Mouse (Mus musculus) midbrain, embryonic 10.5 days (tissue): ENCODE data around the gene Taf4. TPM values are rescaled to one million over a fixed set of nuclear protein-coding genes. Genes with fewer than 3 reads are reported as not detected.
A peak's percentile ranks its signal among the peaks of the same experiment; 100 is the strongest.

Experiments used
- DNase-seq: peaks from one replicate; pipeline ENCODE4 v3.0.0-alpha.2; 2017; ENCODE audit warnings: low spot score
- H3K27ac ChIP-seq: fragments of 300-500 bp; sonication (generic); replicated peaks from 2 replicates; pipeline ENCODE4 v1.5.1; 2016; ENCODE audit warnings: mild to moderate bottlenecking
- H3K27me3 ChIP-seq: fragments of 300-500 bp; sonication (generic); 2 replicates; pipeline ENCODE4 v1.6.1; 2016; ENCODE audit warnings: low read depth, mild to moderate bottlenecking; ENCODE audit not compliant: poor library complexity, severe bottlenecking
- H3K36me3 ChIP-seq: fragments of 300-500 bp; sonication (generic); 2 replicates; pipeline ENCODE4 v1.6.1; 2016; ENCODE audit warnings: mild to moderate bottlenecking, moderate library complexity
- H3K4me1 ChIP-seq: fragments of 300-500 bp; sonication (generic); 2 replicates; pipeline ENCODE4 v1.6.1; 2016
- H3K4me3 ChIP-seq: fragments of 300-500 bp; sonication (generic); 2 replicates; pipeline ENCODE4 v1.5.1; 2016; ENCODE audit warnings: mild to moderate bottlenecking, moderate library complexity
- H3K9me3 ChIP-seq: fragments of 300-500 bp; sonication (generic); replicated peaks from 2 replicates; pipeline ENCODE4 v1.6.1; 2016; ENCODE audit warnings: mild to moderate bottlenecking
- WGBS: fragments of 180-500 bp; shearing (Covaris S2); methylation state at CpG from one replicate; pipeline ENCODE4 v1.1.7; 2016; 5-methylcytosine and 5-hydroxymethylcytosine counted together
- polyA plus RNA-seq: library from polyadenylated mRNA; unstranded; fragments of >200 nt; fragmentation: Nextera tagmentation; extraction: Ambion mirVana; gene quantifications from 2 replicates; pipeline ENCODE4 v1.2.1, GENCODE M21; 2016

Gene Taf4
- polyA plus RNA-seq, 1 experiment from 2014 or later: 4.0 TPM

DNA sequence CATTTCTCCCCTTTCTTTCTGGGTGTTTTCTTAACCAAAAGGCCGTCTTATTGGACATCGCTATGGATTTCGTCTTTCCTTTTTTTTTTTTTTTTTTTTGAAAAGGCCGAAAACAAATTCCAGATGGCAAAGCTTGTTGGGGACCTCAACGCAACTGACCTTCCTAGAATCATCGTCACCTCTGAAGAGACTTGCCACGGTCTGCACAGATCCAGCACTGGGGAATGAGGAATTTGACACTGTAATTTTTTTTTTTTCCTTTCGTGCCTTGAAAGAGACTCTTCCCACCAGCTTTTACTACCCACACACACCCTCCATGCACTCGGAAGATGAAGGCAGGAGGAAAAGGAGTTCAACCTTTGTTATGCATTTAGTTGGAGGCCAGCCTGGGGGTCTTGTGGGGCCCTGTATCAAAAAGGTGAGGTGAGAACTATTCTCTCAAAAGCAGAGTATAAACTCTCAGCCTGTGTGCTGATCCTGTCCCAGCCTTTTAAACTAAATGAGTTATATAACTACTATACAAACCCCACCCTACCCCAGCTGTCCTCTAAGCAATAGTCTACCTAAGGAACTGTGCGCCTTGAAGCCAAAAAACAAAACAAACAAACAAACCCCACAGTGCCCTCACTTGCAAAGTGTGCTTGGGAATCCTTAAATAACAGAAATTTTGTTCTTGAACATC is 1.0 kb upstream of the Taf4 start:
- 13% methylated on average over 10 of the region's 10 CpGs for WGBS
- Histone ChIP-seq H3K27me3 (no peaks in the 10 kb centered on the region), H3K4me1 (peaks cover 41% of the 10 kb centered on the region), H3K27ac (peak overlapping the region; percentile 96), H3K36me3 (no peaks in the 10 kb centered on the region), H3K4me3 (peak overlapping the region; percentile 94), H3K9me3 (no peaks in the 10 kb centered on the region)
- DNase-seq: peak; percentile 24

GRCm38 (mm10) chr2:179976295-179976627 is 185 bp downstream of the Taf4 start:
- WGBS: 7% methylated on average over 54 of the region's 54 CpGs
- no peaks in the 10 kb centered on the region for H3K36me3 ChIP-seq
- peaks cover 53% of the 10 kb centered on the region for H3K4me1 ChIP-seq
- no peak for DNase-seq
- no peaks in the 10 kb centered on the region for H3K9me3 ChIP-seq
- H3K4me3 ChIP-seq: peak overlapping the region; percentile 94
- peak overlapping the region; percentile 96 for H3K27ac ChIP-seq
- no peaks in the 10 kb centered on the region for H3K27me3 ChIP-seq

- Histone ChIP-seq H3K27ac (peak overlapping the region; percentile 96), H3K4me3 (peak overlapping the region; percentile 94), H3K27me3 (no peaks in the 10 kb centered on the region), H3K9me3 (no peaks in the 10 kb centered on the region), H3K4me1 (peaks cover 57% of the 10 kb centered on the region), H3K36me3 (no peaks in the 10 kb centered on the region)
- DNase-seq: peak; percentile 23
- 25% methylated on average over 81 of the region's 82 CpGs for WGBS
Observed at GRCm38 (mm10) chr2:179975851-179976250, 595 bp downstream of the Taf4 start.

DNA sequence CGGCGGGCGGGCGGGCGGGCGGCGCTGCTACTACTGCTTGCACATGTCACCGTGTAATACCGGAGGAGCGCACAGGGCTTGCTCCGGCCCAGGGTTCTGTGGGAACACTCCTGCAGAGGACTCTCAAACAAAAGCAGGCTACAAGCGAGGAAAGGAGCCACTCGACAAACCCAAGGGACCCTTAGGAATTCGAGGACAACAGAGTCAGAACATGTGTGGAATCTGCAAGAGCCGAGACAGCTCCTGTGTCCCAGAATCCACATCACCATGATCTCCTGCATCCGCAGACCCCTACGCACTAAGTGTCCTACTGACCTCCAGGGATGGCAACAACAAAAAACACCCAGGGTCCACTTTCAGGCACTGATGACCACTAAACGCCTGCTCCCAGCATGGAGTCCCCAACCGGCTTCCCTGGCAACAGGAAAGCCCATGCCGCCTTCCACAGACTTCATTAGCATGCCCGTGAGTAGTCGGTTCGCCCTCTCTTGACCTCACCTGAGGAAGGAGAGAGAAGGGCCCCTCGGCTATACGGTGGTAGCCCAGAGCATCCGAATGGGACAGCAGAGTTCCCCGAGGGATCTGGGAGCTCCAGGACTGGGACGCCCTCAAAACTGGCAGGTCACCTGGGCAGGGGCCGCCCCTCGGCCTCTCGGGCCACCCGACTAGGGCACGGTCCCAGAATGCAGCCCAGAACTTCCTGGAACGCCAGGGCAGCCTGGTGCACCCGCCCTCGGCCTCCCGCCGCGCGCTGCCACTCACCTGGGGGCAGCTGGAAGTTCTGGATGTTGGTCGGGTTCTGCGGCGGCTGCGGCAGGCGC is 1.6 kb downstream of the Taf4 start:
- 4% methylated on average over 45 of the region's 45 CpGs for WGBS
- Histone ChIP-seq H3K4me3 (peak overlapping the region; percentile 94), H3K27ac (peak overlapping the region; percentile 78), H3K27me3 (no peaks in the 10 kb centered on the region), H3K9me3 (no peaks in the 10 kb centered on the region), H3K36me3 (no peaks in the 10 kb centered on the region), H3K4me1 (peaks cover 67% of the 10 kb centered on the region)
- DNase-seq: peak; percentile 41

DNA sequence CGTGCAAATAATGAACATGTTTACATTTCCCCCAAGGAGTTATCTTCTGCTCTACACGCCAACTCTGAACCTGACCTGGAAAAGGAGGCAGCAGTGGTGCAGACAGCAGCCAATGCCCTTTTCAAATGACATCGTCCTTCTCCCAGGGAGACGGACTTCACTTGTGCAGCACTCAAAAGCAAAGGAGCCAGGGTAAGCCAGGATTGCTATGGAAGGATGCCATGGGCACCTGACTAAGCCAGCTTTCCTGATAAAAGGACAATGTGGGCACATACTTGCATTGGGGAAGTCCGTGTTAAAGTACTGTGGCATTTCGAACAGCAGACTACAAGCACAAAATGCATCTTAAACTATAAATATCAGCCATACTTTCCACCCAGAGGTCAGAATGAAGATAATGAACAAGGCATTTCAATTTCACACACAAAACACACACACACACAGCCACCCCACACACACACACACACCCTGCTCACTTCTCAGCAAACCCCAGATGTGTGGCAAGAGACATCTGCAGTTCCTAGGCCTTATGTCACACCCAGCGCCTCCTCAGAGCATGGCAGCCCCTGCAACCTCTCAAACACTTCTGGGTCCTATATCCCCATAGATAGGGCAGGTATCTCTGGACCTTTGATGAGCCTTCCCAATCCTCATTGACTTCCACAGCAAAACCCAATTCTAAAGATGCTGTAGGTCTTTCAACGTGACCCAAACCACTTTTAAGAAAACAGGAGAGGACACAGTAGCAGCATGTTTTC is 2.4 kb downstream of the Taf4 start:
- peak overlapping the region; percentile 94 for H3K4me3 ChIP-seq
- H3K27ac ChIP-seq: no peak overlapping the region
- H3K27me3 ChIP-seq: no peaks in the 10 kb centered on the region
- no peaks in the 10 kb centered on the region for H3K36me3 ChIP-seq
- H3K9me3 ChIP-seq: no peaks in the 10 kb centered on the region
- WGBS: 49% methylated on average over 8 of the region's 8 CpGs
- DNase-seq: no peak
- peaks cover 75% of the 10 kb centered on the region for H3K4me1 ChIP-seq

DNA sequence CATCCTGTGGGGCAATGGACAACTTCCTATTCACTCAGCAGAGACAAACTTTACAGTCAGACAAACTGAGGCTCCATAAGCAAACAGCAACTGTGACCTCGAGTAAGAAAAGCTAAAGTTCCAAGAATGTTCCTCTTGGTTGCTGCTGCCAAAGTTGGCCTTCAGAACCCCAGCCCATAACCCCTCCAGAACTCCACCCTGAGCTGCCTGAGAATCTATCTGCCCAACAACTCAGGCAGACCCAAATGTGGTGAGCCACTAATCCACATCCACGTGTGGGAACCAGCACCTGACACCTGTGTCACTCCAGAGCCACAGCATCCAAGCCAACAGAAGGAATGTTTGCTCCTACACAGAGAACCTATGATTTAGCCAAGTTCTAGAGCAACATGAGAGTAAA is 4.0 kb downstream of the Taf4 start:
- peaks cover 74% of the 10 kb centered on the region for H3K4me1 ChIP-seq
- no peaks in the 10 kb centered on the region for H3K36me3 ChIP-seq
- H3K27me3 ChIP-seq: no peaks in the 10 kb centered on the region
- H3K9me3 ChIP-seq: no peaks in the 10 kb centered on the region
- WGBS: 74% methylated on average over 2 of the region's 2 CpGs
- H3K27ac ChIP-seq: no peak overlapping the region
- DNase-seq: no peak
- 0 out of 2 replicates have a peak overlapping the region, but pooled peaks have one; percentile 11 for H3K4me3 ChIP-seq

- Histone ChIP-seq H3K4me1 (peaks cover 78% of the 10 kb centered on the region), H3K4me3 (no peak overlapping the region), H3K9me3 (no peaks in the 10 kb centered on the region), H3K36me3 (no peaks in the 10 kb centered on the region), H3K27me3 (no peaks in the 10 kb centered on the region), H3K27ac (no peak overlapping the region)
- DNase-seq: no peak
- WGBS: 81% methylated on average over 2 of the region's 2 CpGs
Observed at GRCm38 (mm10) chr2:179971891-179972290, 4.6 kb downstream of the Taf4 start.

GRCm38 (mm10) chr2:179969137-179969536 is 7.3 kb downstream of the Taf4 start:
- H3K4me1 ChIP-seq: peaks cover 86% of the 10 kb centered on the region
- H3K27me3 ChIP-seq: no peaks in the 10 kb centered on the region
- 63% methylated on average over 3 of the region's 3 CpGs for WGBS
- H3K4me3 ChIP-seq: no peak overlapping the region
- no peaks in the 10 kb centered on the region for H3K9me3 ChIP-seq
- H3K27ac ChIP-seq: no peak overlapping the region
- DNase-seq: no peak
- no peaks in the 10 kb centered on the region for H3K36me3 ChIP-seq

DNA sequence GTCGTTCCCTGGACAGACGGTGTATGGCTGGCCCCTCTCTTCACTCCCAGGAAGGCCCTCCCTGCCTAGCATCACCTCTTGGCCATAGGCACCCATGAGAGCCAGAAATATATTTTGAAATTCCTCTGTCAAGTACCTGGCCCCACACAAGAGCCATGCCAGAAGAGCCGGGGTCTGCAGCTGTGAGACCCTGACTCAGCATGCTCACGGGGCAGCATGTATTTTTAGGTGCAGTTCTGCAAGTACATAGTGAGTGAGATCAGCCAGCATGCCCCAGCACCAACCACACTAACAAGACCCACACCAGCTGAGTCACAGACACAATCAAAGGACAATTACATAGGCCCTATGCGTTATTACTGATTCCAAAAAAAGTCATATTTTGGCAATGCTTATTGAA is 8.8 kb downstream of the Taf4 start:
- Histone ChIP-seq H3K4me1 (peaks cover 81% of the 10 kb centered on the region), H3K4me3 (no peak overlapping the region), H3K27ac (no peak overlapping the region), H3K36me3 (no peaks in the 10 kb centered on the region), H3K9me3 (no peaks in the 10 kb centered on the region), H3K27me3 (no peaks in the 10 kb centered on the region)
- 91% methylated on average over 5 of the region's 5 CpGs for WGBS
- no peak for DNase-seq

DNA sequence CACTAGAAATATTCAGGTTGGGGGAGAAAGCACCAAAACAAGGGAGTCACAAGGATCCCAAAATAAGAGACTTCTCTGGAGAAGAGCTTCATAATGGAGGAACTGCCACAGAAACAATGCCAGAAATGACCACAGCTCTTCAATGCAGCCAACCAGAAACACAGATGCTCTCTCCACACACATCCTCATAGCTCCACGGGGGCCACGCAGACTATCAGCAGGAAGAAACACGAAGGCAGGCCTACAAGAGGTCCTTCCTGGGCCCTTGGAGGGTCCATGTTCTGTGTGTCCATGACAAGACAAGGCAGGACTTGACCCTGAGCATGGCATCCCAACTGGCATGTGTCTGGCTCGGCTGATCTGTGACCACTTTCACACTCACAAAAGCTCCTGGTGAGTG is 15.0 kb downstream of the Taf4 start:
- no peaks in the 10 kb centered on the region for H3K9me3 ChIP-seq
- H3K36me3 ChIP-seq: no peaks in the 10 kb centered on the region
- 94% methylated on average over 4 of the region's 4 CpGs for WGBS
- no peak overlapping the region for H3K27ac ChIP-seq
- no peaks in the 10 kb centered on the region for H3K27me3 ChIP-seq
- H3K4me1 ChIP-seq: peaks cover 56% of the 10 kb centered on the region
- DNase-seq: no peak
- H3K4me3 ChIP-seq: no peak overlapping the region

- no peak overlapping the region for H3K4me3 ChIP-seq
- H3K27me3 ChIP-seq: no peaks in the 10 kb centered on the region
- DNase-seq: no peak
- 89% methylated on average over 6 of the region's 6 CpGs for WGBS
- H3K4me1 ChIP-seq: peaks cover 46% of the 10 kb centered on the region
- H3K27ac ChIP-seq: no peak overlapping the region
- H3K36me3 ChIP-seq: no peaks in the 10 kb centered on the region
- no peaks in the 10 kb centered on the region for H3K9me3 ChIP-seq
Observed at GRCm38 (mm10) chr2:179960327-179960726, 16.1 kb downstream of the Taf4 start.

GRCm38 (mm10) chr2:179959391-179959790 is 17.1 kb downstream of the Taf4 start:
- no peak for DNase-seq
- H3K4me3 ChIP-seq: no peak overlapping the region
- no peaks in the 10 kb centered on the region for H3K27me3 ChIP-seq
- WGBS: 53% methylated on average over 3 of the region's 3 CpGs
- no peaks in the 10 kb centered on the region for H3K9me3 ChIP-seq
- no peaks in the 10 kb centered on the region for H3K36me3 ChIP-seq
- H3K27ac ChIP-seq: no peak overlapping the region
- H3K4me1 ChIP-seq: peaks cover 41% of the 10 kb centered on the region
